Mouse (Mus musculus) neural tube, embryonic 13.5 days (tissue): ENCODE measurements around the gene Olfr1395. TPM values are rescaled to one million over a fixed set of nuclear protein-coding genes. Genes with fewer than 3 reads are reported as not detected.

Experiments used
- ATAC-seq: fragments of 200-750 bp; cut with Nextera tagmentation; 2 replicates; pipeline ENCODE4 v1.8.0; 2017; ENCODE audit warnings: low read depth, mild to moderate bottlenecking, moderate TSS enrichment, moderate library complexity
- H3K27ac ChIP-seq: fragments of 300-500 bp; sonication (generic); replicated peaks from 2 replicates; pipeline ENCODE4 v1.5.1; 2015; ENCODE audit warnings: moderate library complexity, mild to moderate bottlenecking, inconsistent platforms
- H3K27me3 ChIP-seq: fragments of 300-500 bp; sonication (generic); 2 replicates; pipeline ENCODE4 v1.6.1; 2015; ENCODE audit warnings: mild to moderate bottlenecking, inconsistent platforms
- H3K36me3 ChIP-seq: fragments of 300-500 bp; sonication (generic); 2 replicates; pipeline ENCODE4 v1.6.1; 2015; ENCODE audit warnings: mild to moderate bottlenecking, inconsistent platforms
- H3K4me1 ChIP-seq: fragments of 300-500 bp; sonication (generic); replicated peaks from 2 replicates; pipeline ENCODE4 v1.6.1; 2015; ENCODE audit warnings: inconsistent platforms
- H3K4me2 ChIP-seq: fragments of 300-500 bp; sonication (generic); 2 replicates; pipeline ENCODE4 v1.6.1; 2015; ENCODE audit warnings: inconsistent platforms, mild to moderate bottlenecking, moderate library complexity
- H3K4me3 ChIP-seq: fragments of 300-500 bp; sonication (generic); 2 replicates; pipeline ENCODE4 v1.5.1; 2015; ENCODE audit warnings: mild to moderate bottlenecking, inconsistent platforms
- H3K9ac ChIP-seq: fragments of 300-500 bp; sonication (generic); 2 replicates; pipeline ENCODE4 v1.6.1; 2015; ENCODE audit warnings: moderate library complexity, mild to moderate bottlenecking, inconsistent platforms
- H3K9me3 ChIP-seq: fragments of 300-500 bp; sonication (generic); 2 replicates; pipeline ENCODE4 v1.6.1; 2016; ENCODE audit warnings: inconsistent platforms
- WGBS: fragments of 180-500 bp; shearing (Covaris S2); methylation state at CpG from one replicate; pipeline ENCODE4 v1.1.7; 2015; 5-methylcytosine and 5-hydroxymethylcytosine counted together
- polyA plus RNA-seq: library from polyadenylated mRNA; unstranded; fragments of >200 nt; fragmentation: Nextera tagmentation; extraction: Ambion mirVana; gene quantifications from 2 replicates; pipeline ENCODE4 v1.2.1, GENCODE M21; 2015

The Olfr1395 gene
- not detected in 2 replicates for polyA plus RNA-seq

DNA sequence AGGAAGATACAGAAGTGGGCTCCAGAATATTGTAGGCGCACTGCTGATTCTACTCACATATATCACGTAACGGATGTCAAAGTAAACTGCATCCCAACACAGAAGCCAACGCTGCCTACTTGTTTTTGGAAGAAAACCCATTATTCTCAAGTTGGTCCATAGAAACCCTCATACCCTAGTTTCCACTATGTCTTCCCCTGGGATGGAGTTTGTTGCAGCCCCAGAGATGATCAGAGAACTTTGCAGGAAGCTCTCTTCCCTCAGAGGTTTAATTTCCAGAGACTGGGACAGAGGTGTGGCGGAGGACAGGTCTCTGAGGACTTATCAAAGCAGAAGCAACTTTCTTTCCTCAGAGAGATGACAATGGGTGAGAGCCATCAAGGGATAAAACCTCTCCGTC, at the start of gene Olfr1395:
TSS of gene Olfr1395 (plus strand) at position 301 of the 400 bp plus-strand sequence.
- Histone ChIP-seq H3K27ac (no peak within 1 kb of the TSS), H3K4me1 (no peaks in the 10 kb centered on the region), H3K9me3 (no peaks in the 10 kb centered on the region), H3K4me2 (no peak within 1 kb of the TSS), H3K36me3 (no peaks in the 10 kb centered on the region), H3K27me3 (no peaks in the 10 kb centered on the region), H3K9ac (no peak within 1 kb of the TSS), H3K4me3 (no peak within 1 kb of the TSS)
- WGBS: 94% methylated on average over 6 of the region's 6 CpGs
- ATAC-seq: no peak

DNA sequence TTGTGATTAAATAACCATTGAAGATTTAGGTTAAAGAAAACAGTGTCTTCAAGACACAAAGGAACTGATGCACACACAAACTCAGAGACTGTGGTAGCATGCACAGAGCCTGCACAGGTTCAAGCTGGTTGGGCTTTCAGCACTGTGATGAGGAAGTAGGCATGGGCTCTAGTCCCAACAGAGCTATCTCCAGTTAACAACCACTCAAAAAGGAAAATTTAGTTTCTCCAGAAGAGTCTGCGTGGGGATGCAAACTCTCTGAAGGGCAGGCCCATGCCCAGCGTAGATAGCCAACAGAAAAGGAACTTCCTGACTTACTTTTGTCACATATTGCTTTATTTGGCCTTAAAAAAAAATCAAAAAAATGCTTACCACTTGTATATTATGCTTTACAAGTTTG, 49.3 kb upstream of the Olfr1395 start:
- Histone ChIP-seq H3K36me3 (no peaks in the 10 kb centered on the region), H3K27me3 (no peaks in the 10 kb centered on the region), H3K9me3 (no peaks in the 10 kb centered on the region), H3K9ac (no peak overlapping the region), H3K4me2 (no peak overlapping the region), H3K4me1 (no peaks in the 10 kb centered on the region), H3K27ac (no peak overlapping the region), H3K4me3 (no peak overlapping the region)
- ATAC-seq: no peak
- WGBS: 92% methylated on average over 2 of the region's 2 CpGs

DNA sequence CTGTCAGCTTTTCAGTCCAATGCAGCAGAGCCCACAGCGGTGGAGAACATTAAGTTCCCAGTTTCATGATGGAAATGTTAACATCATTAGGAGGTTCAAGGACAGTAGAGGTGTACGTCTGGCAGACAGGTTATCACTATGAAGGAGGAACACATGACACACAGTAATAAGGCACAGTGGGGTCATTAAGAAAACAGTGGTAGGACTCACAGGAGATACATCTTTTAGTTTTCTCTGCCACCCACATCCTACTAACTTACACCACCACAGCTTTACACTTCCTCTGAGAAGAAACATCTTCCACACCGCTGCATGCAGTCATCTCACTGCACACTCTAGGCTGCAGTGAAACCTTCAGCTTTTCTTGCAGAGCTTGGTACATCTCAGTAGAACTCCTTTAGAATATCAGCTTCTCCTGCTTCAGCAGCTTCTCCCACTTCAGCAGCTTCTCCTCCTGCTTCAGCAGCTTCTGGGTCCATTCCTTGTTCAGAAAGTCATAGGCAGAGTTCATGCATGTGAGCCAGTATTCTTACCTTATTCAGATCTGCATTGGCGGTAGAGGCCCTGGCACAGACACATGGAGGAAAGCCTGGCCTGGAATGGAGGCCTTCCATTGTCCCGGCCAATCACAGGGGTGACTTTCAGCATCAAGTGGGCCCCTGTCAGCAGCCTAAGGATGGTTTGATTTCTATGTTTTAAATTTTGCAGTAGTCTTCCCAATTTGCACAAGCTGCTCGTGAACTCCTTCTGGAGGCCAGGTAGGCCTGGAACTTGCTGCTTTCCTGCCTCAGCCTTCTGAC, 48.0 kb upstream of the Olfr1395 start:
- no peaks in the 10 kb centered on the region for H3K9me3 ChIP-seq
- WGBS: 89% methylated on average over 6 of the region's 6 CpGs
- H3K27ac ChIP-seq: no peak overlapping the region
- no peaks in the 10 kb centered on the region for H3K27me3 ChIP-seq
- no peak overlapping the region for H3K9ac ChIP-seq
- ATAC-seq: no peak
- no peak overlapping the region for H3K4me2 ChIP-seq
- no peaks in the 10 kb centered on the region for H3K36me3 ChIP-seq
- H3K4me3 ChIP-seq: no peak overlapping the region
- H3K4me1 ChIP-seq: no peaks in the 10 kb centered on the region

DNA sequence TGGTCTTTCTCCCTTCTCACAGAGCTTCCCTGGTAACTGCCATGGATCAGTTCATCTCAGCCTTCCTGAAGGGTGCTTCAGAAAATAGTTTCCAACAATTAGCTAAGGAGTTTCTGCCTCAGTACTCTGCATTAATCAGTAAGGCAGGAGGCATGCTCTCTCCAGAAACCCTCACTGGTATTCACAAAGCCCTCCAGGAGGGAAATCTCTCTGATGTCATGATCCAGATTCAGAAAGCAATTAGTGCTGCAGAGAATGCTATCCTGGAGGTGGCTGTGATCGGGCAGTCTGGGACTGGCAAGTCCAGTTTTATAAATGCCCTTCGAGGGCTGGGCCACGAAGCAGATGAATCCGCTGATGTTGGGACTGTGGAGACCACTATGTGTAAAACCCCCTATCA, 46.7 kb upstream of the Olfr1395 start:
- no peaks in the 10 kb centered on the region for H3K9me3 ChIP-seq
- H3K4me3 ChIP-seq: no peak overlapping the region
- H3K4me1 ChIP-seq: no peaks in the 10 kb centered on the region
- H3K4me2 ChIP-seq: no peak overlapping the region
- no peak for ATAC-seq
- no peaks in the 10 kb centered on the region for H3K36me3 ChIP-seq
- no peak overlapping the region for H3K27ac ChIP-seq
- 93% methylated on average over 4 of the region's 4 CpGs for WGBS
- H3K27me3 ChIP-seq: no peaks in the 10 kb centered on the region
- no peak overlapping the region for H3K9ac ChIP-seq

DNA sequence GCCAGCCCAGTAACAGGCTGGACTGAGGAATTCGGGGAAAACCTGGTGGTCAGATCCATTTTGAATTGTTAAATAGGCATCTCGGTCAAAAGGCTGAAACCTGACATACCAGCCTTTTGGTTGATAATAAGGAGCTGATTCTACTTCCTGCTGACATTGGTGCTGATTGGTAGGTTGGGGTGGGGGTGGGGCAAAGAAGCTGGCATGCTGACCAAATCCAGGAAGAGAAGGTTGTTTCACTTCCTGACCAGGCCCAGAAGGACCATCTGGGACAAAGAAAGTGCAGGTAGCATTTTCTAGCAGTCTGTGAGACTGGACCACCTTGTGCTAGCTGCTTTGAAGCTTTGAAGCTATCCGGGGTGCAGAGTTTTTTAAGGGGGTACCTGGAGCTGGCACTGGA, 41.7 kb upstream of the Olfr1395 start:
- Histone ChIP-seq H3K27ac (no peak overlapping the region), H3K9ac (no peak overlapping the region), H3K4me1 (no peaks in the 10 kb centered on the region), H3K4me3 (no peak overlapping the region), H3K4me2 (no peak overlapping the region), H3K9me3 (no peaks in the 10 kb centered on the region), H3K36me3 (no peaks in the 10 kb centered on the region), H3K27me3 (no peaks in the 10 kb centered on the region)
- no peak for ATAC-seq
- WGBS: 88% methylated on average over 3 of the region's 3 CpGs

- H3K27ac ChIP-seq: no peak overlapping the region
- no peak overlapping the region for H3K4me2 ChIP-seq
- H3K4me1 ChIP-seq: no peaks in the 10 kb centered on the region
- H3K27me3 ChIP-seq: no peaks in the 10 kb centered on the region
- no peak overlapping the region for H3K9ac ChIP-seq
- ATAC-seq: no peak
- no peaks in the 10 kb centered on the region for H3K36me3 ChIP-seq
- no peak overlapping the region for H3K4me3 ChIP-seq
- 65% methylated on average over 5 of the region's 5 CpGs for WGBS
- no peaks in the 10 kb centered on the region for H3K9me3 ChIP-seq
Observed at GRCm38 (mm10) chr11:49101500-49101899, 40.6 kb upstream of the Olfr1395 start.

DNA sequence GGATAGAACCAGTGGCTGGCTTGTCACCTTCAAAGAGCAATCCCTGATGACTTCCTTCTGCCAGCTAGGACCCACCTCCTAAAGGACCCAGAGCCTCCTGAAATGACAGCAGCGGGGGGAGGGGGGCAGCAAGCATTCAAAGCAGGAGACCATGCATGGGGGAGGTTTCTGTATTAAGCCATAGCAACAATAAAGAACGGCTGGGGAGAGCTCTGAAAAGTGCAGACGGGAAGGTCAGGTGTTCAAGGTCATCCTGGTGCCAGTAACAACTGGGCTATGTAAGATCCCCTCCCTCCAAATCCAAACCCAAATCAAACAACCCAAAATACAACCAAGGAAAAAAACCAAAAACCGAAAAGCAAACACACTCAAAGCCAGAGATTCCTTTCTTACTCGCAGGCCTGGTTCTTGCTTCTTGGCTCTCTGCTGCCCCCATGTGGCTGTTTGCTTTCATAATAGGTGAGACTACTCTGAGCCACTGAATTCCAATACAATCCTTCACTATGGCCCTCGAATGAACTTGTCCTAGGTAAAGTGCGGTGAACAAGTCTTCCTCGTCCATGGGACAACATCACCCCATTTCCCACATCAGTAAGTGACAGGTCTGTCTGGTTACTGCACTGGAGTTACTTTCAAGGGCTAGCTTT, 38.9 kb upstream of the Olfr1395 start:
- Histone ChIP-seq H3K27ac (no peak overlapping the region), H3K4me1 (no peaks in the 10 kb centered on the region), H3K36me3 (no peaks in the 10 kb centered on the region), H3K9ac (no peak overlapping the region), H3K4me3 (no peak overlapping the region), H3K4me2 (no peak overlapping the region), H3K27me3 (no peaks in the 10 kb centered on the region), H3K9me3 (no peaks in the 10 kb centered on the region)
- WGBS: 18% methylated on average over 8 of the region's 8 CpGs
- ATAC-seq: peak; percentile 80

GRCm38 (mm10) chr11:49105752-49106151, 36.3 kb upstream of the Olfr1395 start:
- 82% methylated on average over 1 of the region's 1 CpGs for WGBS
- ATAC-seq: no peak

GRCm38 (mm10) chr11:49107650-49108537, 34.2 kb upstream of the Olfr1395 start:
- no peaks in the 10 kb centered on the region for H3K27me3 ChIP-seq
- no peaks in the 10 kb centered on the region for H3K4me1 ChIP-seq
- no peak overlapping the region for H3K4me2 ChIP-seq
- H3K4me3 ChIP-seq: no peak overlapping the region
- no peaks in the 10 kb centered on the region for H3K9me3 ChIP-seq
- H3K36me3 ChIP-seq: no peaks in the 10 kb centered on the region
- H3K27ac ChIP-seq: no peak overlapping the region
- 76% methylated on average over 10 of the region's 10 CpGs for WGBS
- ATAC-seq: no peak
- no peak overlapping the region for H3K9ac ChIP-seq

More at GRCm38 (mm10) chr11:49105752-49106151, 36.3 kb upstream of the Olfr1395 start:
- Histone ChIP-seq H3K4me3 (no peak overlapping the region), H3K9me3 (no peaks in the 10 kb centered on the region), H3K4me2 (no peak overlapping the region), H3K27ac (no peak overlapping the region), H3K9ac (no peak overlapping the region), H3K36me3 (no peaks in the 10 kb centered on the region), H3K4me1 (no peaks in the 10 kb centered on the region), H3K27me3 (no peaks in the 10 kb centered on the region)

GRCm38 (mm10) chr11:49108833-49109232, 33.2 kb upstream of the Olfr1395 start:
- Histone ChIP-seq H3K27ac (no peak overlapping the region), H3K9me3 (no peaks in the 10 kb centered on the region), H3K9ac (no peak overlapping the region), H3K36me3 (no peaks in the 10 kb centered on the region), H3K27me3 (no peaks in the 10 kb centered on the region), H3K4me3 (no peak overlapping the region), H3K4me1 (no peaks in the 10 kb centered on the region), H3K4me2 (no peak overlapping the region)
- WGBS: 51% methylated on average over 1 of the region's 1 CpGs
- no peak for ATAC-seq

DNA sequence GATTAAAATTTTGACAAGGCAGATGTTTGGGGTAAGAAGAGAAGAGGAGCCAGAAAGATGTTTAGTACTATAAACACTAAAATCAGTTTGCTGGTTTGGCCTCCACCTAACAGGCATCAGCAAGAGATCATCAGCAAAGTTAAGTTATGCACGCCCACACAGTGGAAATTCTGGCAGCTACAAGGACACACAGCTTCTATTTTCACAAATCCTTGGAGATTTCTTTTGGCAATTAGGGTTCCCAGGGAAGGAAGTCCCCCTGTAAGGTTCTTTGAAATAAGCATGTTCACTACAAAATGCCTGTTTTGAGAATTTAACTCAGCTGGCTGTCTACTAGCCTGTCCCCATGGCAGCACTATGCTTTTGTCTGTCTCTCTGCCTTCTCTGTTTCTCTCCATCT, 31.1 kb upstream of the Olfr1395 start:
- no peak overlapping the region for H3K27ac ChIP-seq
- H3K4me3 ChIP-seq: no peak overlapping the region
- WGBS: 76% methylated on average over 1 of the region's 1 CpGs
- ATAC-seq: no peak
- no peak overlapping the region for H3K9ac ChIP-seq
- no peaks in the 10 kb centered on the region for H3K27me3 ChIP-seq
- no peaks in the 10 kb centered on the region for H3K4me1 ChIP-seq
- no peaks in the 10 kb centered on the region for H3K9me3 ChIP-seq
- H3K4me2 ChIP-seq: no peak overlapping the region
- H3K36me3 ChIP-seq: no peaks in the 10 kb centered on the region

GRCm38 (mm10) chr11:49112624-49113219, 29.4 kb upstream of the Olfr1395 start:
- 89% methylated on average over 6 of the region's 6 CpGs for WGBS

More at GRCm38 (mm10) chr11:49112624-49113219, 29.4 kb upstream of the Olfr1395 start:
- Histone ChIP-seq H3K4me1 (no peaks in the 10 kb centered on the region), H3K36me3 (no peaks in the 10 kb centered on the region), H3K27me3 (no peaks in the 10 kb centered on the region), H3K9ac (no peak overlapping the region), H3K4me3 (no peak overlapping the region), H3K9me3 (no peaks in the 10 kb centered on the region), H3K27ac (no peak overlapping the region), H3K4me2 (no peak overlapping the region)
- ATAC-seq: no peak
